Mouse (Mus musculus): ENCODE measurements around the gene Crisp4.

The Crisp4 gene

GRCm38 (mm10) chr1:18145802-18146201 is at the start of gene Crisp4:
Crisp4 (minus strand) TSS chr1:18145902.
- DNase-seq: no peak

GRCm38 (mm10) chr1:18191719-18192118 is 46.0 kb upstream of the Crisp4 start:
- DNase-seq: no peak

DNA sequence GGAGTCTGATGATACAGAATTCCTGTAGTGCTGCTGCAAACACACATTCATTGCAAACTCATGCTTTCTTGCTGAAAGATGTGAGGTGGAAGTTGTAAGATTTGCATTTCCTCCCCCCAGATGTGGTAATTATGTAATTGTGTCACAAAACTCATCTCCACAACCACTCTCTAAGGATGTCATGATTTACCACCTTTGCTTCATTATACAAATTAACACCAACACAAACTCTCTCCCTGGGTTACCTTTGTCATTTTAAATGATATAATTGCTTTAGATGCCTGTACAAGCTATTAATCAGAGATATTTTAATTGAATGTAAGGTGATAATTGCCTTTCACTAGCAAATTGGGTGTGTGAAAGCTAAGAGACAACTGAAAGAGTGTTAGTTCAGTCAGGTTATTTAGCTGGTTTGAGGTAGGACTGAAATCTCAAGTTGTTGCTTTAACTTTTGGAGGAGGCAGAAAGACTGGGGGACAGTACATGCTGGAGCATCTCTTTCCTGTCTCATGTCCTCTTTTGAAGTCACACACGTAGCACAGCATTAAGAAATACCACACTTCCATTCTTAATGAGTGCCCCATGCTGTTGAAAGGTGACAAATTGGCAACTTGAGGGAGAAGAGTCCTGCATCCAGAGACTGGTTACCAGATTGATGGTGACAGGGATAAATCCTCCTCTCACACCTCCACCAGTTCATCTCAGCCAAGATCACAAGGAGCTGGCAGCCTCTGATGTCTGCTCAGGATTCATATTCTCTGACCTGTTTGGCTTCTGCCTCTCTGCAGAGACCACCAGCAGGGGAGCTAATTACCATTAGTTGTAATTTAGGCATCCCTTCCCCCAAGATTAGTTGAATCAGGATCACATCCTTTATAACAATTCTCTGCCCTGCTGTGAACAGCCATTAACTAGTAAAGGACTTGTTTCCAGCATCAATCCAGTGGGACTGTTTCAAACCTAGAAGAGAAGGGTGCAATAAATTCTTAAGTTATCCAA is 45.3 kb upstream of the Crisp4 start:
- DNase-seq: no peak

GRCm38 (mm10) chr1:18181167-18181566 is 35.5 kb upstream of the Crisp4 start:
- no peak for DNase-seq

GRCm38 (mm10) chr1:18170573-18170972 is 24.9 kb upstream of the Crisp4 start:
- DNase-seq: no peak

DNA sequence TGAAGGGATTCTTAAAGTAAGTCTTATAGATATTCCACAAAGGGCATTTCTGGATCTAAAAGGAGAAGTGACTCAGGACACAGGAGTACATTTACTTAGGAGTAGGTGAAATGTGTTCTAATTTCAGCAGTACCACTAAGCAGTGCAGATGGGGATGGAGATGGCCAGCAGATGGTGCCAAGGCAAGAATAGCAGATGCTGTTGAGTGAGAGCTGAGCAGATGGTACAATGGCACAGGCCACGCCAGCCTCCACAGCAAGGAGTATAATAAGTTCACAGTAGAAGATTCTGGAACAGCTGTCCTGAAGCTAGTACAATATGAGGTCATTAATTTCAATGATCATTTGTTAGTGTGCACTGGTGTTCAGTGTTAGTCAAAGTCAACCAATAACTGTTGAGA is 22.6 kb upstream of the Crisp4 start:
- peak; percentile 20 for DNase-seq

- DNase-seq: no peak
Observed at GRCm38 (mm10) chr1:18159082-18159481, 13.4 kb upstream of the Crisp4 start.

DNA sequence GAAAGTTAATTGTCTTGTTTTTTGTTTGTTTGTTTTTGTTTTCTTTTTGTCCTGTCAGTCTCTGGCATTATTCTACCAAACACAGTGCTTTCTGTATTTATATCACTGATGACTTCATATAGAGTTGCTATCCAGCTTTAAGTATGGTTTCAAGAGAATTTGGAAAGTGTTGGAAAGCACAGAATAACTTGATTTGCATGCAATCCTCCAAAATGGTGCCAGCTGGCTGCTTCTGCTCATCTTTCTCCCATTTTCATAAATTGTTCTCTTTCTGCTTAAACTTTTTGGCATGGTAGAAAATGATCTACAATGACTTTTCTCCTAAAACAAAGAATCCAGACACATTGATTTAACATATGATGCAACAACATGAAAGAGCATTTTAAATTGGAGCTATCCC is 2.5 kb upstream of the Crisp4 start:
- DNase-seq: no peak

GRCm38 (mm10) chr1:18131691-18132090 is 14.0 kb downstream of the Crisp4 start:
- no peak for DNase-seq

DNA sequence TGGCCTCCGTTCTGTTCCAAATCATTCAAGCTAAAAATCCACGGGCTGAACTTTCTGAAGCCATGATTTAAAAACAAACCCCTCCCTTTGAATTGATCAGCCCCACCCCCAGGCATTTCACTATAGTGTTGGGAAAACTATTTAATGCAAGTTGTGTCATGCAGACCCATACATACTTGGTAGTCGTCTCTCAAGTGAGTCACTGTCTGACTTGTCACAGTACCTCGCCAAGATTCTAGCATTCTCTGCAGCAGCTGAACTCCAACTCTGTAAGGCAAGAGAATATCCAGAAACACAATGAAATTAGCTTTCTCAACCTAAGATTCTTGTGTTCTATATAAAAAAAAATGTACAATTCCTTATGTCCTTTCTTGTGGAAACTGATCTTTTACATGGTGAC is 15.7 kb downstream of the Crisp4 start:
- DNase-seq: no peak

DNA sequence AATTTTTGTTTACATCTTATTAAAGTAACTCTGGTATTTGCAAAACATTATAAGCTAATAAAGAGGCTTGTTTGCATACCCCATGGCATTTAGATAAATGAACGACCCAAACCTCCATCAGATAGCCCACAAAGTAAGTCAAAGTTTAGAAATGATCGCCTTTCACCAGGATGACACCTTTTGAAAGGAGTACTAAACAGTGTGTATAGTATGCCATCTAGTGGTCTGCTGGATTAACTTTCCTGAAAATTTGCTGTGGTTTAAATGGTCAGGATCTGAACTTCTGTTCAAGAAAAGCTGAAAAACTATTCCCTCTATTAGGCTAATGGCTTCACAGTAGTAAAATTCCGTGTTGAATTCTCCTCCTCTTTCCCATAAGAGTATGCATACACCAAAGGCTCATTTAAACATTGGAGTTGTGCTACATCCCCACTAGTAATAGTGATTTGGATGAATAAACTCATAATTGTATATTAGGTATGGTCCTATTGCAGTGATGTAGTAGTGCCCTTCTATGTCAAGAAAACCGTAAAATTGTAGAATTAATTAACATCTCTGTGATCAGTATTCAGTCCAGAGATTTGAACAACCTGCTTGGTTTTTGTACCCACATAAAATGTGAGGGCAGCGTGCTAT is 38.9 kb downstream of the Crisp4 start:
- DNase-seq: no peak

- DNase-seq: peak; percentile 7
Observed at GRCm38 (mm10) chr1:18105866-18106529, 39.7 kb downstream of the Crisp4 start.

- DNase-seq: no peak
Observed at GRCm38 (mm10) chr1:18105029-18105865, 40.5 kb downstream of the Crisp4 start.

All from cerebellum, adult 8-10 months (tissue).